Mouse (Mus musculus) embryonic facial prominence, embryonic 14.5 days (tissue): ENCODE measurements at regions not wholly inside any gene's neighbourhood (a gene's known extent, or its start where the extent isn't known, plus 50 kb on each side); places are given as distances from the start of the nearest gene placed in this dataset.

Experiments
- ATAC-seq: fragments of 200-750 bp; cut with Nextera tagmentation; 2 replicates; pipeline ENCODE4 v1.8.0; 2017; ENCODE audit warnings: low read depth, moderate number of reproducible peaks, moderate TSS enrichment
- DNase-seq: peaks from one replicate; pipeline ENCODE4 v3.0.0-alpha.2; 2015; ENCODE audit warnings: low spot score
- H3K27ac ChIP-seq: fragments of 300-500 bp; sonication (generic); replicated peaks from 2 replicates; pipeline ENCODE4 v1.5.1; 2014; ENCODE audit warnings: low read depth, mild to moderate bottlenecking, low read length, moderate library complexity
- H3K27me3 ChIP-seq: fragments of 300-500 bp; sonication (generic); replicated peaks from 2 replicates; pipeline ENCODE4 v1.6.1; 2014; ENCODE audit warnings: low read length; ENCODE audit not compliant: control insufficient read depth, insufficient read depth
- H3K36me3 ChIP-seq: fragments of 300-500 bp; sonication (generic); 2 replicates; pipeline ENCODE4 v1.6.1; 2014; ENCODE audit warnings: low read length, mixed read lengths; ENCODE audit not compliant: control insufficient read depth, insufficient read depth
- H3K4me1 ChIP-seq: fragments of 300-500 bp; sonication (generic); 2 replicates; pipeline ENCODE4 v1.6.1; 2014; ENCODE audit warnings: antibody characterized with exemption, low read length; ENCODE audit not compliant: control insufficient read depth, insufficient read depth
- H3K4me2 ChIP-seq: fragments of 300-500 bp; sonication (generic); 2 replicates; pipeline ENCODE4 v1.6.1; 2014; ENCODE audit warnings: low read depth, mild to moderate bottlenecking, low read length, moderate library complexity, mixed read lengths
- H3K4me3 ChIP-seq: fragments of 300-500 bp; sonication (generic); 2 replicates; pipeline ENCODE4 v1.5.1; 2014; ENCODE audit warnings: low read depth, mild to moderate bottlenecking, low read length
- H3K9ac ChIP-seq: fragments of 300-500 bp; sonication (generic); 2 replicates; pipeline ENCODE4 v1.6.1; 2014; ENCODE audit warnings: low read depth, mild to moderate bottlenecking, low read length, moderate library complexity, mixed read lengths
- H3K9me3 ChIP-seq: fragments of 300-500 bp; sonication (generic); 2 replicates; pipeline ENCODE4 v1.6.1; 2016; ENCODE audit warnings: low read length; ENCODE audit not compliant: control insufficient read depth
- WGBS: fragments of 180-500 bp; shearing (Covaris S2); extraction: QIAGEN DNeasy Blood & Tissue Kit; methylation state at CpG from one replicate; pipeline ENCODE4 v1.1.7; 2014; 5-methylcytosine and 5-hydroxymethylcytosine counted together

- no peaks in the 10 kb centered on the region for H3K36me3 ChIP-seq
- ATAC-seq (no peak), DNase-seq (no peak)
- no peak overlapping the region for H3K27ac ChIP-seq
- H3K9ac ChIP-seq = no peak overlapping the region
- H3K4me3 ChIP-seq = no peak overlapping the region
- no peaks in the 10 kb centered on the region; the same call in 1 of the 2 replicates for H3K27me3 ChIP-seq
- no peaks in the 10 kb centered on the region for H3K4me1 ChIP-seq
- H3K9me3 ChIP-seq = no peaks in the 10 kb centered on the region
- WGBS = 89% methylated on average over 4 of the region's 4 CpGs
- H3K4me2 ChIP-seq = no peak overlapping the region
These were observed 71.4 kb upstream of the Esx1 start for GRCm38 (mm10) chrX:137193241-137193640.

- H3K4me3 ChIP-seq = no peak overlapping the region
- 66% methylated on average over 1 of the region's 1 CpGs for WGBS
- DNase-seq = peak; percentile 1
- ATAC-seq = no peak
- H3K4me2 ChIP-seq = no peak overlapping the region
- no peaks in the 10 kb centered on the region for H3K4me1 ChIP-seq
- no peaks in the 10 kb centered on the region; the same call in 1 of the 2 replicates for H3K27me3 ChIP-seq
- no peak overlapping the region for H3K9ac ChIP-seq
- no peaks in the 10 kb centered on the region for H3K36me3 ChIP-seq
- H3K27ac ChIP-seq = no peak overlapping the region
- no peaks in the 10 kb centered on the region for H3K9me3 ChIP-seq
These were observed 68.2 kb upstream of the Esx1 start for GRCm38 (mm10) chrX:137190122-137190521.

- Histone ChIP-seq H3K9ac (no peak overlapping the region), H3K27ac (no peak overlapping the region), H3K4me3 (no peak overlapping the region), H3K27me3 (no peaks in the 10 kb centered on the region), H3K4me1 (no peaks in the 10 kb centered on the region), H3K36me3 (no peaks in the 10 kb centered on the region), H3K4me2 (no peak overlapping the region), H3K9me3 (no peaks in the 10 kb centered on the region)
- 59% methylated on average over 2 of the region's 2 CpGs for WGBS
- ATAC-seq (no peak), DNase-seq (no peak)
These were observed 53.9 kb upstream of the Esx1 start for GRCm38 (mm10) chrX:137175774-137176173.

GRCm38 (mm10) chrX:137173455-137173854 is 51.6 kb upstream of the Esx1 start:
- DNase-seq = no peak
- Histone ChIP-seq H3K4me2 (no peak overlapping the region), H3K4me1 (no peaks in the 10 kb centered on the region), H3K9me3 (no peaks in the 10 kb centered on the region), H3K36me3 (no peaks in the 10 kb centered on the region), H3K9ac (no peak overlapping the region), H3K27me3 (no peaks in the 10 kb centered on the region), H3K27ac (no peak overlapping the region), H3K4me3 (no peak overlapping the region)
- ATAC-seq = no peak
- 75% methylated on average over 4 of the region's 4 CpGs for WGBS
